1 mouse cellular context compared by ENCODE assay signal in the genomic region with DNA sequence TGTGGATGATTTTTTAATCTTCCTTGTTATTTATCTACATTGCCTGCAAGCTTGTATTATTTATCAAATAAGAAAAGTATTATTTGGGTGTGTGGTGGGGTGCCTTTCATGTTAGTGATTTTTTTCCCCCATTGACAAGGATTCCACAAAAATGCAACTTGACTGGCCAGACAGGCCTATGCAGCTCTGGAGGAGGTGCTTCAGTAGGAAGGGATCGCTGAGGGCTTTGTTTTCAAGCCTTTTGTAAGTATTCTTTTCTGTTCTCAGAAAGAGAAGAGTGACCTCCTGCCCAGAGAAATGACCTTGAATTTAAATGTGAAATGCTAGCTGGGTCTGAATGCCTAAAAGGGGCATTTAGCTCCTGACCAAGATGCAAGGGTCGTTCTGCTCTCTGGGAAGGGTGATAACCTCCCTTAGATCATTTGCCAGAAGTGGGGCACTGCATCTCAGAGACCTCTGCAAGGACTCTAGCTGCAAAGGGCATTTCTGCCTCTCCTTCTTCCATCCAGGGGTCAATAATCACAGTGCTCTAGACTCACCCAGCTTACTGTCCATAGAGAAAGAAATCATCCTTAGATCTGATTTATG. TPM values are rescaled to one million over a fixed set of nuclear protein-coding genes. Genes with fewer than 3 reads are reported as not detected.
"Had no signal": no experiment of that assay in that cellular context is flagged by ENCODE, and none has a peak within 500 bp of the region (broad histone marks: within the 10 kb centered on the region; RNA-seq: fewer than 3 reads in every experiment).

No protein-coding gene starts in this region.

RNA-seq across cellular contexts. Expression of a gene that starts 50.2 kb away (rescaled TPM):
- polyA plus RNA-seq: erythroblast, embryonic 14.5 days had no signal
